Comparison of ENCODE assay signal across 16 mouse cellular contexts in genomic region chr6:114831807-114832206, GRCm38 (mm10).
A peak's percentile ranks its signal among the peaks of the same experiment; 100 is the strongest.
DNase-seq lines count a peak whose midpoint lies in the region; ATAC-seq and TF ChIP-seq lines count a peak whose summit lies in the region.
"Had no signal": no experiment of that assay in that cellular context is flagged by ENCODE, and none has a peak within 500 bp of the region (broad histone marks: within the 10 kb centered on the region; RNA-seq: fewer than 3 reads in every experiment).

No protein-coding gene starts in this region.

- no peaks in the 10 kb centered on the region for H3K9me3 ChIP-seq in midbrain, embryonic 11.5 days (ENCODE audit: control insufficient read depth, low read length)
- H3K9me3 ChIP-seq in midbrain, embryonic 10.5 days (replicated peaks): no peaks in the 10 kb centered on the region
- no peaks in the 10 kb centered on the region for H3K9me3 ChIP-seq in G1E (replicated peaks)
- H3K9me3 ChIP-seq: embryonic facial prominence, embryonic 10.5 days; forebrain, embryonic 15.5 days; hindbrain, embryonic 12.5 days; liver, embryonic 15.5 days; midbrain, embryonic 13.5 days had no signal

- 92% methylated on average over 3 of the region's 3 CpGs for WGBS in midbrain, embryonic 11.5 days
- 83% methylated on average over 3 of the region's 3 CpGs for WGBS in midbrain, embryonic 10.5 days

- H3K27ac ChIP-seq in midbrain, embryonic 11.5 days (ENCODE audit: low read depth, low read length): no peak overlapping the region
- H3K27ac ChIP-seq in midbrain, embryonic 10.5 days (replicated peaks): no peak overlapping the region
- H3K27ac ChIP-seq: embryonic facial prominence, embryonic 10.5 days; forebrain, embryonic 15.5 days; hindbrain, embryonic 12.5 days; kidney, postnatal 0 days; liver, embryonic 15.5 days; midbrain, embryonic 13.5 days had no signal

- H3K9ac ChIP-seq in midbrain, embryonic 11.5 days (ENCODE audit: low read length): no peak overlapping the region
- H3K9ac ChIP-seq: forebrain, embryonic 15.5 days; hindbrain, embryonic 12.5 days; liver, embryonic 15.5 days; midbrain, embryonic 13.5 days had no signal

- H3K4me3 ChIP-seq in midbrain, embryonic 11.5 days (ENCODE audit: low read depth, low read length): no peak overlapping the region
- no peak overlapping the region for H3K4me3 ChIP-seq in midbrain, embryonic 10.5 days
- no peak overlapping the region for H3K4me3 ChIP-seq in G1E (ENCODE audit: low read depth, low read length)
- H3K4me3 ChIP-seq: embryonic facial prominence, embryonic 10.5 days; forebrain, embryonic 15.5 days; hindbrain, embryonic 12.5 days; liver, embryonic 15.5 days; midbrain, embryonic 13.5 days had no signal

- no peak overlapping the region for H3K4me2 ChIP-seq in midbrain, embryonic 11.5 days
- H3K4me2 ChIP-seq: forebrain, embryonic 15.5 days; hindbrain, embryonic 12.5 days; liver, embryonic 15.5 days; midbrain, embryonic 13.5 days had no signal

- peak; percentile 51 for DNase-seq in midbrain, embryonic 11.5 days (ENCODE audit: low spot score, missing footprints)
- no peak for DNase-seq in midbrain, embryonic 10.5 days (ENCODE audit: low spot score)
- DNase-seq in G1E (ENCODE audit: low spot score) (peak; percentile 59), liver (no peak)
- no peak for DNase-seq in adrenal gland, postnatal 14 days
- no peak for DNase-seq in layer of hippocampus, postnatal 14 days (ENCODE audit: low spot score in 2 of 2)
- DNase-seq: cerebellum, postnatal 36 days; heart, adult 11 months; lung, postnatal 14 days had no signal

- no peak for ATAC-seq in midbrain, embryonic 11.5 days (ENCODE audit: low FRiP score)
- ATAC-seq in G1E (ENCODE audit: extremely low read depth, insufficient number of reproducible peaks, low FRiP score, poor library complexity, severe bottlenecking): peak; percentile 80
- peak; percentile 66 for ATAC-seq in granulocyte monocyte progenitor cell, adult 5-6 weeks (replicated peaks; ENCODE audit: poor library complexity, severe bottlenecking)
- ATAC-seq: forebrain, embryonic 15.5 days; midbrain, embryonic 13.5 days had no signal

- no peaks in the 10 kb centered on the region for H3K4me1 ChIP-seq in midbrain, embryonic 11.5 days (ENCODE audit: control insufficient read depth, insufficient read depth, low read length)
- peaks cover 18% of the 10 kb centered on the region for H3K4me1 ChIP-seq in midbrain, embryonic 10.5 days
- peaks cover 31% of the 10 kb centered on the region for H3K4me1 ChIP-seq in G1E (ENCODE audit: insufficient read depth, low read depth, low read length)
- H3K4me1 ChIP-seq: forebrain, embryonic 15.5 days had no signal

- TF ChIP-seq CTCF in G1E (IDR thresholded peaks at IDR 0.05; ENCODE audit: low read depth, low read length): no peak

- no peaks in the 10 kb centered on the region for H3K27me3 ChIP-seq in midbrain, embryonic 11.5 days (ENCODE audit: control insufficient read depth, insufficient read depth, low read length)
- H3K27me3 ChIP-seq in midbrain, embryonic 10.5 days (ENCODE audit: low read depth, poor library complexity, severe bottlenecking): no peaks in the 10 kb centered on the region
- no peaks in the 10 kb centered on the region for H3K27me3 ChIP-seq in G1E (ENCODE audit: insufficient read depth, low read length)
- H3K27me3 ChIP-seq: forebrain, embryonic 15.5 days; hindbrain, embryonic 12.5 days; liver, embryonic 15.5 days; midbrain, embryonic 13.5 days had no signal

- no peaks in the 10 kb centered on the region for H3K36me3 ChIP-seq in midbrain, embryonic 11.5 days (ENCODE audit: control insufficient read depth, insufficient read depth, low read length)
- no peaks in the 10 kb centered on the region for H3K36me3 ChIP-seq in midbrain, embryonic 10.5 days
- H3K36me3 ChIP-seq in G1E (replicated peaks): peaks cover 14% of the 10 kb centered on the region
- H3K36me3 ChIP-seq: embryonic facial prominence, embryonic 10.5 days; forebrain, embryonic 15.5 days; hindbrain, embryonic 12.5 days; liver, embryonic 15.5 days; midbrain, embryonic 13.5 days had no signal

Comparison
In these comparisons a context has a peak if more than half of its experiments do, and no peak if none do; other contexts are left out.
1. DNase-seq: peak in midbrain, embryonic 11.5 days (single experiment) and G1E (single experiment); none in midbrain, embryonic 10.5 days (single experiment), adrenal gland, postnatal 14 days (single experiment), liver (single experiment) and layer of hippocampus, postnatal 14 days (0 of 2).